Mouse (Mus musculus) small intestine, adult 2 months (tissue): ENCODE results near the gene Nupr1. TPM values are rescaled to one million over a fixed set of nuclear protein-coding genes. Genes with fewer than 3 reads are reported as not detected.

ENCODE experiments used
- H3K27ac ChIP-seq: fragments of 200-500 bp; 2 replicates; pipeline ENCODE4 v1.5.1; 2012; ENCODE audit warnings: low read depth, low read length, control low read depth, inconsistent platforms; ENCODE audit not compliant: insufficient read depth
- H3K27me3 ChIP-seq: fragments of 200-500 bp; 2 replicates; pipeline ENCODE4 v1.6.1; 2012; ENCODE audit warnings: mild to moderate bottlenecking, moderate library complexity, low read length, inconsistent platforms; ENCODE audit not compliant: control insufficient read depth, insufficient read depth
- H3K36me3 ChIP-seq: fragments of 200-500 bp; 2 replicates; pipeline ENCODE4 v1.6.1; 2012; ENCODE audit warnings: mild to moderate bottlenecking, low read length, control low read depth, inconsistent platforms; ENCODE audit not compliant: control insufficient read depth, insufficient read depth
- H3K4me1 ChIP-seq: fragments of 200-500 bp; 2 replicates; pipeline ENCODE4 v1.6.1; 2012; ENCODE audit warnings: low read length, inconsistent platforms, mixed read lengths; ENCODE audit not compliant: control insufficient read depth, insufficient read depth, insufficient read length
- H3K4me3 ChIP-seq: fragments of 200-500 bp; 2 replicates; pipeline ENCODE4 v1.5.1; 2012; ENCODE audit warnings: low read depth, mild to moderate bottlenecking, control low read depth, inconsistent platforms, low read length, moderate library complexity
- CTCF ChIP-seq: fragments of 200-500 bp; IDR thresholded peaks from 2 replicates; pipeline ENCODE4 v1.5.1; 2012; ENCODE audit warnings: low read depth, mild to moderate bottlenecking, control low read depth, inconsistent platforms, low read length, moderate library complexity, mixed read lengths; ENCODE audit not compliant: insufficient replicate concordance, insufficient read length; ENCODE audit errors: extremely low read depth
- POLR2A ChIP-seq: fragments of 200-500 bp; IDR thresholded peaks from 2 replicates; pipeline ENCODE4 v1.6.1; 2012; ENCODE audit warnings: low read depth, mild to moderate bottlenecking, control low read depth, inconsistent platforms, low read length, moderate library complexity
- WGBS: fragments of 180-500 bp; shearing (Covaris S2); methylation state at CpG from one replicate; pipeline ENCODE4 v1.1.7; 2018; 5-methylcytosine and 5-hydroxymethylcytosine counted together
- polyA plus RNA-seq: library from polyadenylated mRNA; depleted of rRNA; stranded (reverse); fragments of >200 nt; gene quantifications from 2 replicates; pipeline ENCODE4 v1.2.3, GENCODE M21; 2012

Gene Nupr1
- polyA plus RNA-seq, 1 experiment, result 32.5 TPM

GRCm38 (mm10) chr7:126621452-126622359 lies 9.0 kb downstream of the Nupr1 start:
- TF ChIP-seq POLR2A, result no peak
- TF ChIP-seq CTCF, result no peak
- Histone ChIP-seq H3K27me3 (no peaks in the 10 kb centered on the region), H3K4me1 (peaks cover 7% of the 10 kb centered on the region; the same call in 1 of the 2 replicates), H3K27ac (no peak overlapping the region), H3K4me3 (no peak overlapping the region), H3K36me3 (no peaks in the 10 kb centered on the region)
- WGBS, result 48% methylated on average over 9 of the region's 9 CpGs

- H3K27ac ChIP-seq, result no peak overlapping the region
- no peaks in the 10 kb centered on the region; the same call in 1 of the 2 replicates for H3K4me1 ChIP-seq
- H3K4me3 ChIP-seq, result no peak overlapping the region
- H3K27me3 ChIP-seq, result no peaks in the 10 kb centered on the region
- TF ChIP-seq CTCF, result no peak
- no peak for TF ChIP-seq POLR2A
- 65% methylated on average over 10 of the region's 10 CpGs for WGBS
- H3K36me3 ChIP-seq, result no peaks in the 10 kb centered on the region
Observed at GRCm38 (mm10) chr7:126619559-126620275, 10.9 kb downstream of the Nupr1 start.

- WGBS, result 74% methylated on average over 3 of the region's 3 CpGs
- no peak overlapping the region for H3K27ac ChIP-seq
- TF ChIP-seq POLR2A, result no peak
- no peak for TF ChIP-seq CTCF
- H3K4me3 ChIP-seq, result no peak overlapping the region
- H3K36me3 ChIP-seq, result no peaks in the 10 kb centered on the region
- H3K27me3 ChIP-seq, result no peaks in the 10 kb centered on the region
- no peaks in the 10 kb centered on the region; the same call in 1 of the 2 replicates for H3K4me1 ChIP-seq
Observed at GRCm38 (mm10) chr7:126616707-126617106, 14.0 kb downstream of the Nupr1 start.

DNA sequence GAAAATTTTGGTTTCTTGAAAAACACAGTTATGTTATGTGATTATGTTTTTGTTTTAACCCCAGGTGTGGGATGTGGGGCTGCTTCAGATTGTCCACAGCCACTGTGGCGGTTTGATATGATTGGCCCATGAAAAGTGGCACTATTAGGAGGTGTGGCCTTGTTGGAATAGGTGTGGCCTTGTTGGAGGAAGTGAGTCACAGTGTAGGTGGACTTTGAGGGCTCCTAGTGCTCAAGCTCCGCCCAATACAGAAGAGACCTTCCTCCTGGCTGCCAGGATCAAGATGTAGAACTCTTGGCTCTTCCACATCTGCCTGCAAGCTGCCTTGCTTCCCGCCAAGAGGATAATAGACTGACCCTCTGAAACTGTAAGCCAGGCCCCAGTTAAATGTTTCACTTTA lies 17.9 kb downstream of the Nupr1 start:
- 94% methylated on average over 3 of the region's 3 CpGs for WGBS
- H3K27me3 ChIP-seq, result no peaks in the 10 kb centered on the region
- no peaks in the 10 kb centered on the region for H3K36me3 ChIP-seq
- H3K27ac ChIP-seq, result no peak overlapping the region
- TF ChIP-seq POLR2A, result no peak
- no peak for TF ChIP-seq CTCF
- H3K4me3 ChIP-seq, result no peak overlapping the region
- no peaks in the 10 kb centered on the region; the same call in 1 of the 2 replicates for H3K4me1 ChIP-seq

DNA sequence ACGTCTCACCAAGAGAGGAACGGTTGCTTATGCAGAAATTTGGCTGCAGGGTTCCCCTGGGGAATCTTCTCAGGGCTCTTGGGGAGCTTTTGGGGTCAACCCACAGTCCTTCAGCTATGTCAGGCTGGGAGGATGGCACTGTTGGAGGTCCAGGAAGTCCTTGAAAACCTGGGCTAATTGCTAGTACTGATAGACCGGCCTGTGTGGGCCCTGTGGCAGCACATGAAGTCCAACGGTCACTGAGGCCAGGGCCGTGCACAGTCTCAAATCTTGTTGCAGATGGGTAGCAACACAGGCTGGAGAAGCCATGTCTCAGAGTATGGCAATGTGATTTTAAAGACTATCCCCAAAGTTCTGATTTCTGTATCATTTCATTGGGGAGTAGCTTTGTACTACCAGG lies 22.9 kb downstream of the Nupr1 start:
- Histone ChIP-seq H3K4me3 (no peak overlapping the region), H3K36me3 (no peaks in the 10 kb centered on the region), H3K27ac (no peak overlapping the region), H3K27me3 (no peaks in the 10 kb centered on the region), H3K4me1 (peaks cover 4% of the 10 kb centered on the region; the same call in 1 of the 2 replicates)
- 65% methylated on average over 5 of the region's 5 CpGs for WGBS
- no peak for TF ChIP-seq CTCF
- no peak for TF ChIP-seq POLR2A

DNA sequence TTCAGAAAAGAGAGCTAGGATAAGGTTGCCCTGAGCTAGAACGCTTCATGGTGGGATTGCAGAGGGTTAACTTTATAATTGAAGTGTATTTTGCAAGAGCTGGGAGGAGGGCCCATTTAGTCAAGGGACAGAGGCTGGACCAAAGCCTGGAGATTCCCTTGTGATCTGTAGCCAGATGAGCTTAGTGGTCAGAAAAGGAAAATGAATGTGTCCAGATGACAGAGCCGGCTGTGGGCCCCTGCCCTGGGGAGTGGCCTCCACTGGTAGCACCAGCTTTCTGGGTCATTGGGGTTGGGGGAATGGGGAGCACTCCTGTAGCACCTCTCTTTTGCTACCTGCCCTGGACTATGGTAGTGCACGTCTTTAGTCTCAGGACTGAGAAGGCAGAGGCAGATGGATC lies 23.6 kb downstream of the Nupr1 start:
- Histone ChIP-seq H3K4me1 (peaks cover 4% of the 10 kb centered on the region; the same call in 1 of the 2 replicates), H3K36me3 (no peaks in the 10 kb centered on the region), H3K27me3 (no peaks in the 10 kb centered on the region), H3K4me3 (no peak overlapping the region), H3K27ac (peak overlapping the region; percentile 61; the same call in 1 of the 2 replicates)
- TF ChIP-seq POLR2A (no peak), CTCF (no peak)
- 65% methylated on average over 3 of the region's 3 CpGs for WGBS

- 0 out of 2 replicates have a peak overlapping the region, but pooled peaks have one; percentile 32 for H3K27ac ChIP-seq
- WGBS, result 20% methylated on average over 5 of the region's 5 CpGs
- H3K27me3 ChIP-seq, result no peaks in the 10 kb centered on the region
Observed at GRCm38 (mm10) chr7:126606611-126607010, 24.1 kb downstream of the Nupr1 start.

More at GRCm38 (mm10) chr7:126606611-126607010, 24.1 kb downstream of the Nupr1 start:
- H3K4me3 ChIP-seq, result no peak overlapping the region
- peaks cover 4% of the 10 kb centered on the region; the same call in 1 of the 2 replicates for H3K4me1 ChIP-seq
- no peaks in the 10 kb centered on the region for H3K36me3 ChIP-seq
- no peak for TF ChIP-seq CTCF
- no peak for TF ChIP-seq POLR2A
